Mouse (Mus musculus): ENCODE data around the gene Bckdhb. TPM values are rescaled to one million over a fixed set of nuclear protein-coding genes. Genes with fewer than 3 reads are reported as not detected.

Bckdhb gene
- polyA plus RNA-seq (2012; ENCODE audit: insufficient read depth, insufficient read length, low replicate concordance, missing spikeins): not detected in 2 replicates

DNA sequence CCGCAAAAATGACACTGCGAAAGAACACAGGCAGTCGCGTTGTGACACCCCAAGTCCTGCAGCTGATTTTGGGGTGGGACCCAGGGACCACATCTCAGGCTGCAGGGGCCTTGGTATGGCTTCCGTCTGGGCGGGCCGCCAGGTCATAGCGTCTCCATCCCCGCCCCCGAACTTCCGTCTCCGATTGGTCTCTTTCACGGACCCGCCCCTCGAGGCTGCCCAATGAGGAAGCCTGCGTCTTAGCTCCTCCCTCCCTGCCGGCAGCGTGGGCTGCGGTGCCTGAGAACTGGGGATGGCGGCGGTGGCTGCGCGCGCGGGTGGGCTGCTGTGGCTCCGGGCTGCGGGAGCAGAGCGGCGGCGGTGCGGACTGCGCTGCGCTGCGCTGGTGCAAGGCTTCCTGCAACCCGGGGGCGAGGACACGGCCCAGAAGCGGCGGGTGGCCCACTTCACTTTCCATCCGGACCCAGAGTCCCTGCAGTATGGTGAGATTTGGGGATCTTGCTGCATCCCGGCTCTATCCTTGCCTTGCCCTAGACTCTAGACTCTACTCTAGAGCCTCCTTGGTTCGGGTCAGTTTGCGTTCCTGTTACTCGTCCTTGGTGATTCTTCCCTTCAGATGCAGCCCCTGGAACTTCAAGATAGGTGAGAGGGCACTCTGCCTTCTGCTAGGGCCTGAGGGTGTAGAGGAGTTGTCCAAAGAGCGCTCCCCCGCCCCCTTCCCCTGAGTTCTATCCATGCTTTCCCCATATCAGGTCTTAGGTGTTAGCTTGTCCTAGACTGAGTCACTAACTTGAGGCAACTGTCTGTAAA is at the start of gene Bckdhb:
Gene Bckdhb, plus strand, starts transcription at position 268 of the 810 bp plus-strand sequence.
- Histone ChIP-seq H3K4me1 (ENCODE audit: control insufficient read depth, insufficient read depth, low read length) (peaks cover 4% of the 10 kb centered on the region; the same call in 1 of the 2 replicates), H3K27ac (ENCODE audit: insufficient read depth, low read depth, low read length) (no peak within 1 kb of the TSS; the same call in 1 of the 2 replicates), H3K4me3 (ENCODE audit: insufficient read depth, low read depth, low read length) (peak within 1 kb of the TSS; percentile 79)
- no peak for TF ChIP-seq CTCF (IDR thresholded peaks at IDR 0.05; ENCODE audit: insufficient read depth, low read depth, low read length)
- TF ChIP-seq POLR2A (IDR thresholded peaks at IDR 0.05; ENCODE audit: insufficient read depth, low read depth, low read length): peak; percentile 85
- WGBS: 1% methylated on average over 46 of the region's 46 CpGs

GRCm38 (mm10) chr9:83882191-83882590 is 42.8 kb upstream of the Bckdhb start:
- TF ChIP-seq CTCF (IDR thresholded peaks at IDR 0.05; ENCODE audit: insufficient read depth, low read depth, low read length) (no peak), POLR2A (IDR thresholded peaks at IDR 0.05; ENCODE audit: insufficient read depth, low read depth, low read length) (no peak)
- WGBS: 71% methylated on average over 6 of the region's 6 CpGs

GRCm38 (mm10) chr9:83886149-83886548 is 38.8 kb upstream of the Bckdhb start:
- no peaks in the 10 kb centered on the region for H3K4me1 ChIP-seq (ENCODE audit: control insufficient read depth, insufficient read depth, low read length)
- TF ChIP-seq CTCF (IDR thresholded peaks at IDR 0.05; ENCODE audit: insufficient read depth, low read depth, low read length): no peak
- TF ChIP-seq POLR2A (IDR thresholded peaks at IDR 0.05; ENCODE audit: insufficient read depth, low read depth, low read length): no peak
- no peak overlapping the region for H3K27ac ChIP-seq (ENCODE audit: insufficient read depth, low read depth, low read length)
- H3K4me3 ChIP-seq (ENCODE audit: insufficient read depth, low read depth, low read length): no peak overlapping the region

More at GRCm38 (mm10) chr9:83882191-83882590, 42.8 kb upstream of the Bckdhb start:
- no peak overlapping the region for H3K27ac ChIP-seq (ENCODE audit: insufficient read depth, low read depth, low read length)
- H3K4me1 ChIP-seq (ENCODE audit: control insufficient read depth, insufficient read depth, low read length): no peaks in the 10 kb centered on the region
- H3K4me3 ChIP-seq (ENCODE audit: insufficient read depth, low read depth, low read length): no peak overlapping the region

DNA sequence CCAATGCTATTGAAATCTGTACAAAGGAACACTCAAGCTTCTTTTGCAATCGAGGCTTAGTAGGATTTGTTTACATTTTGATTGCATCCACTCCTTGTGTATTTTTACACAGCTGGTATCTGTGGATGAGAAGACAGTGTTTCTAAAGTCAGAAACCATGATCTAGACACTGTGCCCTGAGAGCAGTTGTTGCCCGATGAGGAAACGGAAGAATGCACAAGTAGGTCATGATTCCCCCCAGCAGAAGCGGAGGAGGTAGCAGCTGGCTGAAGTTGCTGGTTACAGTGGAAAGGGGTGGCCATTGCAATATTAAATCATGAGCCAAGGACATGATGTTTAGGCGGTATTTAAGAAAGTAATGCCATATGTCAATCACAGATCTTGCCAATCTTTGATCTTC is 36.7 kb upstream of the Bckdhb start:
- H3K4me3 ChIP-seq (ENCODE audit: insufficient read depth, low read depth, low read length): no peak overlapping the region
- H3K27ac ChIP-seq (ENCODE audit: insufficient read depth, low read depth, low read length): no peak overlapping the region
- H3K4me1 ChIP-seq (ENCODE audit: control insufficient read depth, insufficient read depth, low read length): no peaks in the 10 kb centered on the region
- no peak for TF ChIP-seq POLR2A (IDR thresholded peaks at IDR 0.05; ENCODE audit: insufficient read depth, low read depth, low read length)
- no peak for TF ChIP-seq CTCF (IDR thresholded peaks at IDR 0.05; ENCODE audit: insufficient read depth, low read depth, low read length)
- WGBS: 78% methylated on average over 5 of the region's 5 CpGs

DNA sequence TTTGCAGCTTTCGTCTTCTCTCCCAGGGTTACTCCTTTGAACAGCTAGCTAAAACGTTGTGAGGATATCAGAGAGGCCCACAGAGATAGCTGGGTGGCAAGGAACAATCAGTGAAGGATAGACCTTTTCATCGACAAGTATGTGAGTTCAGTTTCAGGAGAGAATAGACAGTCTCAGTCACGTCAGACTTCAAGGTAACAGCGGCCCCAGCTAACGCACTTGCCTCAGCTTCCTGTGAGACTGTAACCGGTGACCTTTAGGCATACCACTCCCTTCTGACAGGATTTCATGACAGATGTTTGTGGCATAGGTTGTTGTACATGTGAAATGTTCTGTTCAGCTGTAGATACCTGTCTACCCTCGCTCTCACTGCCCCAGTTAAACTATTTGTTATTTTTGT is 31.9 kb upstream of the Bckdhb start:
- Histone ChIP-seq H3K4me1 (ENCODE audit: control insufficient read depth, insufficient read depth, low read length) (no peaks in the 10 kb centered on the region), H3K27ac (ENCODE audit: insufficient read depth, low read depth, low read length) (no peak overlapping the region), H3K4me3 (ENCODE audit: insufficient read depth, low read depth, low read length) (no peak overlapping the region)
- WGBS: 81% methylated on average over 8 of the region's 8 CpGs
- TF ChIP-seq CTCF (IDR thresholded peaks at IDR 0.05; ENCODE audit: insufficient read depth, low read depth, low read length) (no peak), POLR2A (IDR thresholded peaks at IDR 0.05; ENCODE audit: insufficient read depth, low read depth, low read length) (no peak)

- Histone ChIP-seq H3K4me1 (ENCODE audit: control insufficient read depth, insufficient read depth, low read length) (no peaks in the 10 kb centered on the region), H3K4me3 (ENCODE audit: insufficient read depth, low read depth, low read length) (no peak overlapping the region), H3K27ac (ENCODE audit: insufficient read depth, low read depth, low read length) (no peak overlapping the region)
- TF ChIP-seq CTCF (IDR thresholded peaks at IDR 0.05; ENCODE audit: insufficient read depth, low read depth, low read length) (no peak), POLR2A (IDR thresholded peaks at IDR 0.05; ENCODE audit: insufficient read depth, low read depth, low read length) (no peak)
- WGBS: 83% methylated on average over 4 of the region's 4 CpGs
Observed at GRCm38 (mm10) chr9:83893767-83894330, 31.1 kb upstream of the Bckdhb start.

DNA sequence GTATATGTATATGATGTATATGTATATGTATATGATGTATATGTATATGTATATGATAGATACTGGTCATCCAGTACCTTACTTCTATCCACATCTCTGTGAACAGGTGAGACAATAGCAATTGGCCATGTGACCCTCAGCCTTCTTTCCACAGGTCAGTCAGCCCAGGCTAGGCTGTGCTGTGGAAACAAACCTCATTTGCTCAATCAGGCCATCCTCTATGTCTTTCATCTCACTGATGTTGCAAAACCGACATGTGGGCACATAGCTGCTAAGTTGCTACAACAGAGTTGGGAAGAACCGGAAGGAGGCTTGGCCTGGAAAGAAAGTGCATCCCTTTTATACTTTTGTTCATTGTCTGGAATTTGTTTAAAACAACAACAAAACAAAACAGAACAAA is 22.9 kb upstream of the Bckdhb start:
- H3K27ac ChIP-seq (ENCODE audit: insufficient read depth, low read depth, low read length): no peak overlapping the region
- H3K4me1 ChIP-seq (ENCODE audit: control insufficient read depth, insufficient read depth, low read length): no peaks in the 10 kb centered on the region
- TF ChIP-seq CTCF (IDR thresholded peaks at IDR 0.05; ENCODE audit: insufficient read depth, low read depth, low read length): no peak
- TF ChIP-seq POLR2A (IDR thresholded peaks at IDR 0.05; ENCODE audit: insufficient read depth, low read depth, low read length): no peak
- WGBS: 87% methylated on average over 2 of the region's 2 CpGs
- H3K4me3 ChIP-seq (ENCODE audit: insufficient read depth, low read depth, low read length): no peak overlapping the region

DNA sequence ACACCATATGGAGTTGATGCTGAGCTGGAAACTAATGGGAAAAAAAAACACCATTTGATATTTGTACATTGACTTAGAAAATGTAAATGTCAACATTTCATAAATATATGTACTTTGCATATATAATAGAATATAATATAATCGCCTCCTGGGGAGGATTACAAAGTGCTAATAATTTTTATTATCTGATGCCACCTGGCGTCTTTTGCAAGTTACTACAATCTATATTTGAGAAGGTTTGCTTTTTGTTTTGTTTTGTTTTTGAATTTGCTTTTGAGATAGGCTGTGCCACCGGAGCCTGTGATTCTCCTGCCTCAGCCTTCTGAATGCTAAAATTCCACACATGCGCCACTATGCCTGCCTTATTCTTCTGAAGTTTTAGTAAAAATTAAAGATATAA is 19.1 kb upstream of the Bckdhb start:
- H3K4me1 ChIP-seq (ENCODE audit: control insufficient read depth, insufficient read depth, low read length): no peaks in the 10 kb centered on the region
- TF ChIP-seq POLR2A (IDR thresholded peaks at IDR 0.05; ENCODE audit: insufficient read depth, low read depth, low read length) (no peak), CTCF (IDR thresholded peaks at IDR 0.05; ENCODE audit: insufficient read depth, low read depth, low read length) (no peak)
- WGBS: 67% methylated on average over 4 of the region's 4 CpGs
- H3K4me3 ChIP-seq (ENCODE audit: insufficient read depth, low read depth, low read length): no peak overlapping the region
- no peak overlapping the region for H3K27ac ChIP-seq (ENCODE audit: insufficient read depth, low read depth, low read length)

DNA sequence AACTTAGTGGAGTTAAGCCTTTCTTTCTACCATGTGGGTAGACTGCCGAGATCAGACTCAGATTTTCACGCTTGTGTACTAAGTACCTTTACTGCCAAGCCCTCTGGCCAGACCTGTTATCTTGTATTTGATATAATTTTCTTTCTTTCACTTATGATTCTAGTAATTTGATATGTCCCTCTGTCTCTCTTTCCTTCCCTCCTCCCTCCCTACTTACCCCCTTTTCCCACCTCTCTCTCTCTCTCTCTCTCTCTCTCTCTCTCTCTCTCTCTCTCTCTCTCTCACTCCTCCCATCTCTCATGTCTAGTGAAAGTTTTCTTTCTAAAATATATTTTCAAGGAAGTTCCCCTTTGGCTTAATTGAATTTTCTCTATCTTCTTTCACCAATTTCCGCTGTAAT is 17.9 kb upstream of the Bckdhb start:
- H3K4me3 ChIP-seq (ENCODE audit: insufficient read depth, low read depth, low read length): no peak overlapping the region
- 81% methylated on average over 3 of the region's 3 CpGs for WGBS
- no peak for TF ChIP-seq CTCF (IDR thresholded peaks at IDR 0.05; ENCODE audit: insufficient read depth, low read depth, low read length)
- no peak for TF ChIP-seq POLR2A (IDR thresholded peaks at IDR 0.05; ENCODE audit: insufficient read depth, low read depth, low read length)
- no peak overlapping the region for H3K27ac ChIP-seq (ENCODE audit: insufficient read depth, low read depth, low read length)
- no peaks in the 10 kb centered on the region for H3K4me1 ChIP-seq (ENCODE audit: control insufficient read depth, insufficient read depth, low read length)

All from olfactory bulb, adult 2 months (tissue).